Mouse (Mus musculus) embryo, embryonic 11.5 days (tissue): ENCODE results near the gene Abcb1a.
A peak's percentile ranks its signal among the peaks of the same experiment; 100 is the strongest.

ENCODE experiments used
- DNase-seq: peaks from one replicate; pipeline ENCODE4 v3.0.0-alpha.2; 2012; ENCODE audit warnings: low read depth, low spot score

The Abcb1a gene

DNA sequence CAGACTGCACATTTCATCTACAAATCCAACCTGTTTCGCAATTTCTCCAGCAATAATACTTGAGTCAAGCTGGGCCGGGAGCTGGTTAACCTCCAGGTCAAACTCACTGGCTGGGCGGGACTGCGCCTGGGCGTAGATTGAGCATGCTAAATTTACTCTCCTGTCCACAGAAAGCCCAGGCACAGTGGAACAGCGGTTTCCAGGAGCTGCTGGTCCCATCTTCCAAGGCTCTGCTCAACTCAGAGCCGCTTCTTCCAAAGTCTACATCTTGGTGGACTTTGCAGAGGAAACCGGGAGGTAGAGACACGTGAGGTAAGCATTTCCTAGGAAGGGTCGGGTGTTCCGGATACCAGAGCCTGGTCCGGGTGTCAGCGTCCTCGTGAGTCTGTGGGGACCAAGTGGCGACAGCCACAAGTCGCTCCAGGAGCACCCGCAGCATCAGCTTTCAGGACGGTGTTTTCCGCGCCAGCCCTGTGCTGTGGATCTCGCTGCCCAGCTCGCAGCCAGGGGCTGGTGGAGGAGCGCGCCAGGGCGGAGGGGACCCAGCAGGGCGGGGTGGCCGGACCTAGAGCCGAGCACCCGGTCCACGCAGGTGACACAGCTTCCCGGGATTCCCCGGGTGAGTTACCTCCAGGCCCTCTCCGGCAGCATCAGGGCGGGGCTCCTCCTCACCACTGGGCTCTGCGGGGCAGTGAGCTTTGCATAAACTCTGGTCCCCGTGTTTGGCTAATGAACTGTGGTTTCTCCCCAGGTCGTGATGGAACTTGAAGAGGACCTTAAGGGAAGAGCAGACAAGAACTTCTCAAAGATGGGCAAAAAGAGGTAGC, at the start of gene Abcb1a:
Gene Abcb1a (plus strand): TSS at position 167 of the 827 bp plus-strand sequence.
- DNase-seq, result no peak

GRCm38 (mm10) chr5:8622071-8622595, 37.7 kb upstream of the Abcb1a start:
- DNase-seq, result peak; percentile 14

DNA sequence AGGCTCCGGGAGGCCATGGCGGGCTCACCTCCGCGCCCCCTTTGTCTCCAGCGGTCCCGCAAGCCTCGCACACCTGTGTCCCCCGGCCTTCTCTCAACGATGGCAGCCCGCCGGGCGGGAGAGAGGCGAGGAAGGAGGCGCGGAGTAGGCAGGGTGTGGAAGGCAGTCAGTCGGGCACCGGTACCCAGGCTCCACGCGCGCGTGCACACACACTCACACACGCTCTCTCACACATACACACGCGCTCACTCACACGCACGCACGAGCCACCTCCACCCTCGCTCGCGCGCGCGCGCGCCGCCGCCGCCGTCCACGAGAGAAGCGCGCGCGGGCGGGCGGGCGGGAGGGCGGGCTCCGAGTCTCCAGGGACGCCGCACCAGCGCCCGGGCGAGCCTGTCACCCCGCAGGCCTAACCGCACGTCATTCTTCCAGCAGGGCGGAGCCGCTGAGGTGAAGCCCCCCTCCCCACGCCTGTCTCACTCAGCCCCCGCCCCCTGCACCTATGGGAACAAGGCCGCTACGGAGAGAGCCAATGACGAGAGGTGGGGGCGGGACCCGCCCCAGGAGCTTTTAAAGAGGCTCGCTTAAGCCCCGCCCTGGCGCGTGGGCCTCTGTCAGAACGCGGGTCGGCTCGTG, 37.2 kb upstream of the Abcb1a start, which contains the start of gene Rundc3b:
Gene Rundc3b (minus strand): TSS at position 357 of the 636 bp plus-strand sequence.
- DNase-seq, result peak; percentile 82

- DNase-seq, result no peak
These were observed 27.0 kb upstream of the Abcb1a start for GRCm38 (mm10) chr5:8632901-8633300.

DNA sequence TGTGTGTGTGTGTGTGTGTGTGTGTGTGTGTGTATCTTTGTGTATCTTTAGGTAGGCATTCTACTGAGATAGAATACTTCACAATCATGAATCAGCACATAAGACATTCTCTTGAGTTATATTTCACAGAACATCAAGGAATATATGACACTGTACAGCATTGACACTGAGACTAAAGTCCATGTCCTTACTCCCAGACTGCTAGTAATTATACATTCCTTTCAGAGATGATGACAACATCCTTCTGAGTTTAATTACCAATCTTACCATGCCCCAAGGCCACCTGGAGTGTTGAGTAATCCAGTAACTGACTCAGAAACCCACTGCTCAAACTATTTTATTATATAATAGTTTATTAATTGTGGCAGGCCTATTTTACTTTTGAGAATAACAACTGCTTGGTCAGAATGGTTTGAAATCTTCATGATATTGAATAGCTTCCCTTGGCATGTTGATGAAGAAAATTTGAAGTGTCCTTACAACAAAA, 25.3 kb upstream of the Abcb1a start:
- DNase-seq, result no peak

- no peak for DNase-seq
These were observed 11.6 kb upstream of the Abcb1a start for GRCm38 (mm10) chr5:8648300-8648699.

GRCm38 (mm10) chr5:8648774-8649173, 11.1 kb upstream of the Abcb1a start:
- no peak for DNase-seq

- DNase-seq, result no peak
These were observed 7.8 kb upstream of the Abcb1a start for GRCm38 (mm10) chr5:8652085-8652484.

DNA sequence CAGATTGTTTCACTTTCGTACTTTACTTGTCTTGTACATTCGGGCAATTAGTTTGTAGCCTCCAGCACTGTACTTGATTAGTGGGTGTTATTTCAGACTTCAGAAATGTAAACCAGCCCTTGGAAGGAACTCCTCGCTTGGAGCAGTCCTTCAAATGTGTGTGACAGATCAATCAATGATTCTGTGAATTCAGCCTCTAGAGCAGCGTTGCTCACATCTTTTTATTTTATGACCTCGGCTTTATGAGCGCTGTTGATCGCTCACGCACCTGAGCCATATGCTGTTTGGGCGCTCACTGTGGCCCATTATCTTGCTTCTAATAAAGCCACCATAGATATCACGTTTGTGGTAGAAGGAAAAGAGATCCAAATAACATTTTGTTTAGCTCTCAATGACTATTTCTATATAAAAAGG, 868 bp downstream of the Abcb1a start:
- no peak for DNase-seq

DNA sequence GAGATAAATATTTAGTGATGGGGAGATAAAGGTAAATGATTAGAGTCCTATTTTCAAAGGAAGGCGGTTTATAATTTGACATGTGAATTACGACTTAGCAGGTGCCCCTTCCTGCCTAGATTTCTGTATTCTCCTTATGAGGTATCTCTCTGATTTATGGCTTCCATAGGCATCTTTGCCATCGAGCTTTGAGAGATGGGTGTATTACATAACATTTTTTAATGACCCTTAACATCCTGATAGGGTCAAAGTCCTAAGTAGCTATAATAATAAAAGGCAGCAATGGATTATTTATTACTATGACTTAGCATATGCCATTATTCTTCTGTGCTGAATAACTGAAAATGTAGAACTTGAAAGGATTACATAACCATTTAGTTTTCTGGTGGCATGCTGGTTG, 4.8 kb downstream of the Abcb1a start:
- DNase-seq, result no peak

DNA sequence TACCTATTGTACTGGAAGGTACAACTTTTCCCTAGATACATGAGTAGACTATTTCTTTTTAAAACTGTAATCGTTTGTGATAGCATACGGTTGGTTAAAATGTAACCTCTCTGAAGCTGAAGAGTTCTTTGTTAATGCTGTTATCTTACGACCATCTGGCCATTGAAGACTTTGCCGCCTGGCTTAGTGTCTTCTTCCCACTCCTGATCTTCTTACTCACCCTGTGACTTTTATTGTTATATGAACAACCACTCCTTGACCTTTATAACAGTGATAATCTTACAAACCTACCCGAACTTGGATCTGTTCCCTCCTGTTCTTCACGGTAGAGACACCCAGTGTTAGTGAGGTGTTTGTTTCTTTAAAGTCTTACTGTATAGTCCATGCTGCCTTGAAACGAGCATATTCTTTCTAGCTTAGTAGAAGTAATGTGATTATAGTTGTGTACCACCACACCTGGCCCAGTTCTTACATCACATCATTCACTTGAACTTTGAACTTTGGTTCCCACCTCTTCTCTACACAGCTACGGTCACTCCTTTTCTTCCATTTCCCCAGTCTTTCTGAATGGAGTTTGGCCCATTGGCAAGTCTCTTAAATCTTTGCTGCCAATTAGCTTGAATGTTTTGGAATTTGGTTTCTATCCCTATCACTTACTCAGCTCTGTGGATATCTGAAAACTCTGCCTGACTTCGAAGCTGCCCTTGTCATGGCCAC, 8.0 kb downstream of the Abcb1a start:
- DNase-seq, result no peak

GRCm38 (mm10) chr5:8669606-8670005, 9.7 kb downstream of the Abcb1a start:
- DNase-seq, result no peak

DNA sequence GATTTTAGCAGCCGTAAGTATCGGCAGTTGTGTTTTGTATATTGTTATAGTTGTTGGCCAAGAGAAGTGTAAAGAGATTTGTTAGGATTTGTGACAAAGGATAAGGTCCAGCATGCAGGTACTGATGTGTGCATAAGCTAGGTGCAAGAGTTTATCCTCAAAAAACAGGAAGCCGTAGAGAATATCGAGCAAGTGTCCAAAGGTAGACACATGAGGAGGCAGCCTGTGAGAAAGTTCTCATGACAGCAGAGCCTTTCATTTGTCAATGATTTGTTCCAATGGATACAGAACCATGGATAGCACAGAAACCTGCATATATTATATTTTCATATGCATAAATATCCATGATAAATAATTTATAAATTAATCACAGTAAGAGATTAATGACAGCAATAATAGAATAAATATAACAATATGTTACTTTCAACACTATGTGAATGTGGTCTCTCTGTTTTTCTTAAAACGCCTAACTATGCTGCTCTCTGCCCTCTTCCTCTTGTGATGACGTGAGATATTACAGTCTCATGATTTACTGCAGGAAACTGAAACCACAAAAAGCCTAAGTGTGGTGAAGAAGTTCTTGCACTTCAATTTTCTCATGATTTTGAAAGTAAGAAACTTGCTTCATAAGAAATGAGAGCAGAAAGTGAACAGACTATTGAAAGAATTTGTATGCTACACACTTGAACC, 15.5 kb downstream of the Abcb1a start:
- no peak for DNase-seq

DNA sequence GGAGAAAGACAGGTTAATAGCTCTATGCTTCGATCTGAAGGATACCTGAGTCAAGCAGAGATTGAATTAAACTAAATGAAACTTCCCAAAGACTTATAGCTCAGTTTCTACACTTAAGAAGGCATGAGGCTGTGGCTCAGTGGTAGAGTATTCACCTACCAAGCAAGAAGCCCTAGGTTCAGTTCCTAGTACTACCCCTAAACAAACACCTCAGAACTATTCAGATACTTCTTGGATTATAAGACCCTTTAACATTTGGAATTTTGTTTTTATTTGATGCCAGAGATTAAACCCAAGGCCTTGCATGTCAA, 16.0 kb downstream of the Abcb1a start:
- no peak for DNase-seq

GRCm38 (mm10) chr5:8681166-8681565, 21.3 kb downstream of the Abcb1a start:
- DNase-seq, result no peak

GRCm38 (mm10) chr5:8683686-8684085, 23.8 kb downstream of the Abcb1a start:
- no peak for DNase-seq

DNA sequence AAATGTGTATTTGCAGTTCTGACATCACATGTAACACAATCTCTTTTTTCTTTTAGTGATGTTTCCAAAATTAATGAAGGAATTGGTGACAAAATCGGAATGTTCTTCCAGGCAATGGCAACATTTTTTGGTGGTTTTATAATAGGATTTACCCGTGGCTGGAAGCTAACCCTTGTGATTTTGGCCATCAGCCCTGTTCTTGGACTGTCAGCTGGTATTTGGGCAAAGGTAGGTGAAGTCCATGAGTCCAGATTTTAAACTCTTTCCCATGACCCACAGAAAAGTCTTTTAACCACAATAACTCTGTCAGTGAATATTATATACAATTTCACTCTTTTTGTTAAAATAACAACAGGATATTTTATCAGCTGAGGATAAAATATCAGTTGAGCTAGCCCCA, 26.2 kb downstream of the Abcb1a start:
- no peak for DNase-seq

DNA sequence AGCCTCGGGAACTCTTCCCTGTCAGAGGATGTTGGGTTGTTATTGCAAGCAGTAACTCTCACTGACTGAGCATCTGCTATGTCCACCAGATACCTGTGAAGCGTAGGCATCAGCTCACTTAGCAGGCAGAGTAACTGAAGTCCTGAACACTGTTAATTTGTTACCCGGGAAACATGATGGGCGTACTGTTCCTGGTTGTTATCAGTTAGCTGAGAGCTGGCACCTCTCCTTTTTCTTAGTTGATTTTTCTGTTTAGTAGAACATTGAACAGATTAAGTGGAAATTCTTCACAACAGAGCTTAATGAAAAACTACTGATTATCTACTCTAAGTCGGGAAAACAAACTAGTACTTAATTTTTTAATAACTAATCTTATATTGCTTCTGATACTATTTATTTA, 27.7 kb downstream of the Abcb1a start:
- DNase-seq, result no peak

DNA sequence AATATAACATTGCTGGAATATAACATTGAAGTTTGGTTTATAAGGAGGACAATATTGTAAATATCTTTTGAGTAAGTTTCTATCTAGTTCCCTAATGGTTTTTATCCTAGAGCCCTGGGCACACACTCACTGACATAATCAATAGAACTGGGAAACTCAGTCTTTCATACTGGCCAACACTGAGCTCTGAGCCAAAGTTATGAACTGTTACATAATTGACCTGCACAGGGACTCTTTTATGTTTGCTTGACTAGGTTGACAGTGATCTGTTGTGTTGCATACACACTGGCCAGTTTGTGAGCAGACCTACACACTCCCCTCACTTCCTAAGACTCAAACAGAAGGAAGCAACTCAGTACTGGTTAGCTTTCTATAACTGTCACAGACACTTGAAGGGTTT, 56.2 kb downstream of the Abcb1a start:
- DNase-seq, result no peak

GRCm38 (mm10) chr5:8719556-8719955, 59.7 kb downstream of the Abcb1a start:
- no peak for DNase-seq

- DNase-seq, result no peak
These were observed 62.3 kb downstream of the Abcb1a start for GRCm38 (mm10) chr5:8722224-8722623.

- DNase-seq, result no peak
These were observed 63.0 kb downstream of the Abcb1a start for GRCm38 (mm10) chr5:8722867-8723266.
